Mouse (Mus musculus) small intestine, adult 2 months (tissue): ENCODE results near the gene Recql5. TPM values are rescaled to one million over a fixed set of nuclear protein-coding genes. Genes with fewer than 3 reads are reported as not detected.

ENCODE experiments used
- H3K27ac ChIP-seq: fragments of 200-500 bp; 2 replicates; pipeline ENCODE4 v1.5.1; 2012; ENCODE audit warnings: low read depth, low read length, control low read depth, inconsistent platforms; ENCODE audit not compliant: insufficient read depth
- H3K27me3 ChIP-seq: fragments of 200-500 bp; 2 replicates; pipeline ENCODE4 v1.6.1; 2012; ENCODE audit warnings: mild to moderate bottlenecking, moderate library complexity, low read length, inconsistent platforms; ENCODE audit not compliant: control insufficient read depth, insufficient read depth
- H3K36me3 ChIP-seq: fragments of 200-500 bp; 2 replicates; pipeline ENCODE4 v1.6.1; 2012; ENCODE audit warnings: mild to moderate bottlenecking, low read length, control low read depth, inconsistent platforms; ENCODE audit not compliant: control insufficient read depth, insufficient read depth
- H3K4me1 ChIP-seq: fragments of 200-500 bp; 2 replicates; pipeline ENCODE4 v1.6.1; 2012; ENCODE audit warnings: low read length, inconsistent platforms, mixed read lengths; ENCODE audit not compliant: control insufficient read depth, insufficient read depth, insufficient read length
- H3K4me3 ChIP-seq: fragments of 200-500 bp; 2 replicates; pipeline ENCODE4 v1.5.1; 2012; ENCODE audit warnings: low read depth, mild to moderate bottlenecking, control low read depth, inconsistent platforms, low read length, moderate library complexity
- CTCF ChIP-seq: fragments of 200-500 bp; IDR thresholded peaks from 2 replicates; pipeline ENCODE4 v1.5.1; 2012; ENCODE audit warnings: low read depth, mild to moderate bottlenecking, control low read depth, inconsistent platforms, low read length, moderate library complexity, mixed read lengths; ENCODE audit not compliant: insufficient replicate concordance, insufficient read length; ENCODE audit errors: extremely low read depth
- POLR2A ChIP-seq: fragments of 200-500 bp; IDR thresholded peaks from 2 replicates; pipeline ENCODE4 v1.6.1; 2012; ENCODE audit warnings: low read depth, mild to moderate bottlenecking, control low read depth, inconsistent platforms, low read length, moderate library complexity
- WGBS: fragments of 180-500 bp; shearing (Covaris S2); methylation state at CpG from one replicate; pipeline ENCODE4 v1.1.7; 2018; 5-methylcytosine and 5-hydroxymethylcytosine counted together
- polyA plus RNA-seq: library from polyadenylated mRNA; depleted of rRNA; stranded (reverse); fragments of >200 nt; gene quantifications from 2 replicates; pipeline ENCODE4 v1.2.3, GENCODE M21; 2012

Recql5 gene
- polyA plus RNA-seq, 1 experiment: 9.2 TPM

DNA sequence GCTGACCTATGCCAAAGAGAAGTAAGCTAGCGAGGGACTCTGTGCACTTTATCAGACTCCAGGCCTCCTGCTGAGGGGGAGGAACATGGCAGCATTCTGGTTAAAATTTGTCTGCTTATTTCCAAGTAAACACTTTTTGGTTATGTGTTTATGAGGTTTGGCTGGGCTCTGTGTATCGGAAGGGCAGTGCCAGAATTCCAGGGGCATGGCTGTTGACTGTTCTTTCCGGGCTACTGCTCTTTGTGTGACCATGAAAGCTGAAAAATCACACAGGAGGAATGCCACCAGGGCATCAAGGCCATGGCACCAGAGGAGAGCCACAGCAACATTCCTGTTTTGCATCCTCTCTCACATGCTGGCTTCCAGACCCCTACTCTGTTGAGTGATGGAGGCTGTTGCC lies 27.2 kb downstream of the Recql5 start:
- Histone ChIP-seq H3K27me3 (no peaks in the 10 kb centered on the region), H3K36me3 (peaks cover 2% of the 10 kb centered on the region; the same call in 1 of the 2 replicates), H3K27ac (no peak overlapping the region), H3K4me1 (peaks cover 32% of the 10 kb centered on the region), H3K4me3 (no peak overlapping the region)
- no peak for TF ChIP-seq POLR2A
- TF ChIP-seq CTCF: no peak
- WGBS: 80% methylated on average over 3 of the region's 3 CpGs

DNA sequence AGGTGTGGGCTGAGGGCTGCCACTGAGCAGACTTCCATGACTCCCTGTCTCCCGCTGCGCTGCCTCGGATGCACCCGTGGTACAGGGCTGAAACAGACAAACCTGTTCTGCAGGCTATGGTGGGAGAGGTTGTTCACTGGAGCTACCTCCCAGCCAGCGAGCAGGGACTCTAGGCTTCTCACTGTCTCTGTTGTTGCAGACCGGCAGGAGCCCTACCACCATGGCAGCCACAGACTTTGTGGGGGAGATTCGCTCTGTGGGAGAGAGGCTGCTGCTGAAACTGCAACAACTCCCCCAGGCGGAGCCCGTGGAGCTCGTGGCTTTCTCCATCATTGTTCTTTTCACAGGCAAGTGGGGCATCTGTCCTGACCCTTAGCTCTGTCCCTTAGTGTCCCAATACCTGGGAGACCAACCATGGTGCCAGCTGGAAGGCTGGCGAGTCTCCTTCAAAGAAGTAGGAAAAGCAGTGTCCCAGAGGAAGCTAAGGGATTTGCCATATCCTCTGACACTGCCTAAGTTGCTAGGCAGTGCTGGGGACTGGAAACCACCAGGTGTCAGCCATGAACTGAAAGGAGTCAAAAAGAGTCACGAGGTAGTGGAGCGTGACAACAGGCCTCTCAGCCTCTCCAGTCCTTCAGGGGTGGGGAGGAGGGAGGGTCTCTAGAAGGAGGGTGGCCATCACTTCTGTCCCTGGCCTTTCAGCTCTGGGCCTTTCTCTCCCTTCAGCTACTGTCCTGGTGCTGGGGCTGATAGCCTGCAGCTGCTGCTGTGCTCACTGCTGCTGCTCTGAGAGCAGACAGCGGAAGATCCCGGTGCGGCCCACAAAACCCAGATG lies 28.1 kb downstream of the Recql5 start:
- TF ChIP-seq CTCF (no peak), POLR2A (no peak)
- H3K4me1 ChIP-seq: peaks cover 28% of the 10 kb centered on the region
- H3K27ac ChIP-seq: peak overlapping the region; percentile 64; the same call in 1 of the 2 replicates
- no peak overlapping the region for H3K4me3 ChIP-seq
- H3K36me3 ChIP-seq: peaks cover 2% of the 10 kb centered on the region; the same call in 1 of the 2 replicates
- WGBS: 64% methylated on average over 16 of the region's 16 CpGs
- no peaks in the 10 kb centered on the region for H3K27me3 ChIP-seq

DNA sequence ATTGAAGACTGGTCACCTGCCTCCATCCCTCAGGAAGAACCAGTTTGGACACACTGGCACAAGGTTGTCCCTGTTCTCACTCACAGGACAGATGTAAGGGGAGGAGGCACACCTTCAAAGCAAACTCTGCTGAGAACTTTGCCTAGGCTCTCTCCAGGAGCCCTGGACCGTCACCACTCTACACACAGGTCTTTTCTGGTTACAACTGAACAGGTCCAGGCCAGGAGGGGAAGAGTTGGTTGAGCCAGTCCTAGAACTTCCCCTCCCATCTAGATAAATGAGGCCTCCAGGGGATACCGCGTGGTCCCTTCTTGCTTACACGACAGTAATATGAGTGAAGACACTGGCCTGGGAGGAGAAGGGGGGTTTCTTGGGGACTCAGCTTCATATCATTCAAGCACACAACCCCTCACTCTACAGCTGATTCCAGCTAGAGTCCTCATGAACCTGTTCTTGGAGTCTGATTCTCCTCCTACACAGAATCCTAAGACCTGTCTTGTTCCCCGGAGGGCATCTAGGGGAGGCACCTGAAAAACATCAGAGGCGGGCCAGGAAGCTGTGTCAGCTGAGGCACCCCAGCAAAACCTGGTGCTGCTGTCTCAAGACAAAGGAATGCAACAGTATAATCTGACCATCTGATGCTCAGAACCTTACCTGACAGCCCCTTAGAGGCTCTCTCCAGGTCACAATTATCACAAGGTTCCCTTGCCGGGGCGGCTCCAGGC lies 28.9 kb downstream of the Recql5 start:
- peaks cover 34% of the 10 kb centered on the region for H3K4me1 ChIP-seq
- H3K27me3 ChIP-seq: no peaks in the 10 kb centered on the region
- H3K36me3 ChIP-seq: peaks cover 2% of the 10 kb centered on the region; the same call in 1 of the 2 replicates
- H3K4me3 ChIP-seq: no peak overlapping the region
- peak overlapping the region; percentile 64 for H3K27ac ChIP-seq
- TF ChIP-seq POLR2A: no peak
- TF ChIP-seq CTCF: no peak
- WGBS: 57% methylated on average over 8 of the region's 8 CpGs

DNA sequence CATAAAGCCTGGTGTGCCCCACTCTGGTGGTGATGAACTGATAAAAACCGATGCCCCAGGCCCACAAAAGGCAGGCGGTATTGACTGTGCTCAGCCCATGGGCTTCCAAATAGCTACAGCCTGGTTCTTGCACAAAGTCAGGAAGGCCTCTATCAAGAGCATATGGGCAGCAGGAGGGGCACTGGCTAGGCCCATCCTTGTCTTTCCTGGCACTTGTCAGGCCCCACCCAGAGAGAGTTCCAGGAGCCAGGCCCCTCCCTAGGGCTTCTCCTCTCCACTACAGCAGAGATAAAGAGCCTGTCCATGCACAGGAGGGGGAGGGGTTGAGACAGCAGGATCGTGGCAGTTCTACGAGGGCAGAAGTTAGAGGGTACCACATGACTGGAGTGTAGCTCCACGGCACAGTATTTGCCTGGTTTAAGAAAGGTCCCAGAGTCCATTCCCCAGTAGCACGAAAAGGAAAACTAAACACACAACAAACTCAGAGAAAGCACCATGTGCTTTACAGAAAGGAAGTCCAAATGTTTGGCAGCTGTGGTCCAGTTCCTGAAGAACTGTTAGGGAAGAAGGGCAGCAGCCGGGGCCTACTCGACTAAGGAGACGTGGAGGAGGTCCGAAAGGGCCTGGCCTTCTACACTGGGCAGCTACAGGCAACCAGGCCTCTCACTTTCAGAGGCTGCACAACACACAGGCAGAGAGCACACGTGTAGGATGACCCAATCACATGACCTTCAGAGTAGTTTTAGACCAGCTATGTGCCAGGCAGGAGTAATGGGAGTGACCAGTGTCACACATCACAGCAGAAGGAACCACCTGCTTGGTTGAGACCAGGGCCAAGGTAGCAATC lies 29.7 kb downstream of the Recql5 start:
- WGBS: 35% methylated on average over 11 of the region's 11 CpGs
- TF ChIP-seq CTCF (no peak), POLR2A (no peak)
- peaks cover 34% of the 10 kb centered on the region for H3K4me1 ChIP-seq
- H3K4me3 ChIP-seq: no peak overlapping the region
- H3K27me3 ChIP-seq: no peaks in the 10 kb centered on the region
- peak overlapping the region; percentile 64 for H3K27ac ChIP-seq
- peaks cover 2% of the 10 kb centered on the region; the same call in 1 of the 2 replicates for H3K36me3 ChIP-seq

DNA sequence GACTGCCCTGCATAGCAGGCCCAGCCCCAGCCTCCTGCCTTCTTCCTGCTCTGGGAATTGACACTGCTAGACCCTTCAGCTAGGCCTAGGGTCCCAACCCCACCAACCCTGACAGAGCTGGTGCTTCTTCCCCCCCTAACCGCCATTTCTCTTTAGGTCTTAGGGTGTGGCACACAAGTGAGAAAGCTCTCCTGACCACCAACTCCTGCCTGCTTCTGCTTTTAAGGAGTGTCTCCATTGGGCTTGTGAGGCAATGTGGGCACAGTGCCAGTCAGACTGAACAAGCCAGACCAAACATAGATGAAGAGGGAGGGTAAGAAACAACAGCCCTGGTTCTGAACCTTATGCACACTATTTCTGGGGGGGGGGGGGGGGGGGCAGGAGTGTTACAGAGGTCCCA lies 30.4 kb downstream of the Recql5 start:
- 13% methylated on average over 1 of the region's 1 CpGs for WGBS
- peaks cover 34% of the 10 kb centered on the region for H3K4me1 ChIP-seq
- 0 out of 2 replicates have a peak overlapping the region, but pooled peaks have one; percentile 36 for H3K27ac ChIP-seq
- no peaks in the 10 kb centered on the region for H3K27me3 ChIP-seq
- H3K36me3 ChIP-seq: no peaks in the 10 kb centered on the region
- TF ChIP-seq CTCF (no peak), POLR2A (no peak)
- H3K4me3 ChIP-seq: no peak overlapping the region

DNA sequence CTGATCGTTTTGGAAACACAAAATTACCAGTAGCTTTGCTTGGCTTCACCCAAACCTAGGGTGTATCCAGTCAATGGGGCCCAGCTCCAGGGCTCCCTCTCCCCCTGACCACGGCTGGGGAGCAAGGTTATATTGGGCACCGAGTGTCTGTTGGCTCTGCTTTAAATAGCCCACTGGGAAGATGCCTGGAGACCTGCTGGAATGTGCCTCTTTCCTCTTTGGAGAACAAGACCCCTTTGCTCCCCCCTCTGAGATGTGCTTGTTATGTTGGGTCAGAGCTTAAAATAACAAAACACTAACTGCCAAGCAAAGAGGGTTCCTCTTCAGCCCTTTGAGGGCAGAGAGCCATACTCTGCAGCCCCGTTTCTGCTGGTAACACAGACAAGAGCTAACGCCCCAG lies 31.1 kb downstream of the Recql5 start:
- WGBS: 75% methylated on average over 5 of the region's 5 CpGs
- peaks cover 34% of the 10 kb centered on the region for H3K4me1 ChIP-seq
- no peak overlapping the region for H3K27ac ChIP-seq
- no peaks in the 10 kb centered on the region for H3K36me3 ChIP-seq
- TF ChIP-seq CTCF (no peak), POLR2A (no peak)
- no peak overlapping the region for H3K4me3 ChIP-seq
- H3K27me3 ChIP-seq: no peaks in the 10 kb centered on the region
